Mouse (Mus musculus): ENCODE measurements around the gene Cd101.

- TF ChIP-seq POLR2A (IDR thresholded peaks at IDR 0.05; ENCODE audit: borderline replicate concordance, extremely low read depth, insufficient read depth, insufficient read length, poor library complexity, severe bottlenecking) (no peak), CTCF (IDR thresholded peaks at IDR 0.05; ENCODE audit: borderline replicate concordance, extremely low read depth, insufficient read depth, insufficient read length) (no peak)
Measured at GRCm38 (mm10) chr3:101061865-101062585, 32.7 kb upstream of the Cd101 start.
